Mouse (Mus musculus): ENCODE data around the gene Krt88. TPM values are rescaled to one million over a fixed set of nuclear protein-coding genes. Genes with fewer than 3 reads are reported as not detected.
A peak's percentile ranks its signal among the peaks of the same experiment; 100 is the strongest.

Krt88 gene
- polyA plus RNA-seq, 1 experiment from 2014 or later, result not detected

DNA sequence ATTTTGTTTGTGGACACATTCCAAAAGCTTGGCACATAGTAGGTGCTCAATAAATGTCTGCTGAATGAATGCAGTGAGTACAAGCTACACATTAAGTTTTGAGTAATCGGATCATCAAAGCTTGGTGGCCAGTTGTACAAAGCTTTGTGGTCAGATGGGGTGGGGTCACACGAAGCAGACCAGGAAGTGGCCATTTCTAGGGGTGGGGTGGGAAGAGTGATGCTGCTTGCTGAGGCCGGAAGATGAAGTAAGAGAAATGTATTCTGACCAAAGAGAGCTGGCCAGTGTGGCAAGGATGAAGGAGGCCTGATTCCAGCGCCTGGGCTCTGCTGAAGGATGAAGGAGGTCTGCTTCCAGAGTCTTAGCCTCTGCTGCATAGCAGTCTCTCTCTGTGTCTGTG lies 21.5 kb downstream of the Krt88 start:
- no peaks in the 10 kb centered on the region for H3K4me1 ChIP-seq (ENCODE audit: insufficient read depth)
- H3K9ac ChIP-seq, result no peak overlapping the region
- no peak overlapping the region for H3K4me3 ChIP-seq (ENCODE audit: low read depth, low read length)
- H3K36me3 ChIP-seq (ENCODE audit: insufficient read depth), result no peaks in the 10 kb centered on the region
- H3K9me3 ChIP-seq (ENCODE audit: low read depth, low read length), result no peaks in the 10 kb centered on the region
- WGBS, result 76% methylated on average over 4 of the region's 4 CpGs
- no peaks in the 10 kb centered on the region for H3K27me3 ChIP-seq (ENCODE audit: insufficient read depth, low read length)
- H3K4me2 ChIP-seq, result no peak overlapping the region
- no peak for TF ChIP-seq CTCF (IDR thresholded peaks at IDR 0.05; ENCODE audit: low read depth)
- no peak overlapping the region for H3K27ac ChIP-seq (ENCODE audit: low read depth)
- ATAC-seq (ENCODE audit: insufficient read depth) (no peak), DNase-seq (no peak)

DNA sequence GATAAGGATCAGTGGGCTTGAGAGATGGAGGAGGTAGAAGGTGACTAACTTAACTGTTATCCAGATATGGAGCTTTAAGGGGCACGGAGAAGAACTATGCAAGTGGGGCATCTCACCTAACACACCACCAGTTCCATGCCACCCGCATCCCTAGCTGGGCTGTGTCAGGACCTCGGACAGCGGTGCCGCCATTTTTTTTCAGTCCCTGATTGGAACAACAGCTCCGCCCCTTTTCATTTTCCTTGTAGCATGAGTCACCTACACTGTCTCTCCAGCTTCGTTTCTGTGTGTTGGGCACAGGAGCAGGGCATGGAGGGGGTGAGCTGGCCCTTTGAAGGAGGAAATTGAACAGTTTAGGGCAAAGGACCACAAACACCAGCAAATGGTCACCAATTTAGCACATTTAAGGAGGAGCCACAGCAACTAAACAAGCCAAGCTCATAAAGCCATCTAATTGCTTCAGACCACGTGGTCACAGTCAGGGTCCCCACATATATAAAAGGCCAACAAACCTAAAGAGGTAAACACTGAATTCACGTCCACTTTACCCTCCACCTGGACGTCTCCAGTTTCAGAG lies 25.5 kb downstream of the Krt88 start, which contains the start of gene Krt86:
Krt86 (plus strand) TSS at position 527 of the 577 bp plus-strand sequence.
- Histone ChIP-seq H3K4me3 (ENCODE audit: low read depth, low read length) (no peak within 1 kb of the TSS), H3K36me3 (ENCODE audit: insufficient read depth) (no peaks in the 10 kb centered on the region), H3K9ac (no peak within 1 kb of the TSS), H3K27ac (ENCODE audit: low read depth) (no peak within 1 kb of the TSS), H3K27me3 (ENCODE audit: insufficient read depth, low read length) (no peaks in the 10 kb centered on the region), H3K4me2 (no peak within 1 kb of the TSS), H3K9me3 (ENCODE audit: low read depth, low read length) (no peaks in the 10 kb centered on the region), H3K4me1 (ENCODE audit: insufficient read depth) (no peaks in the 10 kb centered on the region)
- DNase-seq, result peak; percentile 84
- ATAC-seq (ENCODE audit: insufficient read depth), result no peak
- no peak for TF ChIP-seq CTCF (IDR thresholded peaks at IDR 0.05; ENCODE audit: low read depth)
- WGBS, result 19% methylated on average over 10 of the region's 10 CpGs

DNA sequence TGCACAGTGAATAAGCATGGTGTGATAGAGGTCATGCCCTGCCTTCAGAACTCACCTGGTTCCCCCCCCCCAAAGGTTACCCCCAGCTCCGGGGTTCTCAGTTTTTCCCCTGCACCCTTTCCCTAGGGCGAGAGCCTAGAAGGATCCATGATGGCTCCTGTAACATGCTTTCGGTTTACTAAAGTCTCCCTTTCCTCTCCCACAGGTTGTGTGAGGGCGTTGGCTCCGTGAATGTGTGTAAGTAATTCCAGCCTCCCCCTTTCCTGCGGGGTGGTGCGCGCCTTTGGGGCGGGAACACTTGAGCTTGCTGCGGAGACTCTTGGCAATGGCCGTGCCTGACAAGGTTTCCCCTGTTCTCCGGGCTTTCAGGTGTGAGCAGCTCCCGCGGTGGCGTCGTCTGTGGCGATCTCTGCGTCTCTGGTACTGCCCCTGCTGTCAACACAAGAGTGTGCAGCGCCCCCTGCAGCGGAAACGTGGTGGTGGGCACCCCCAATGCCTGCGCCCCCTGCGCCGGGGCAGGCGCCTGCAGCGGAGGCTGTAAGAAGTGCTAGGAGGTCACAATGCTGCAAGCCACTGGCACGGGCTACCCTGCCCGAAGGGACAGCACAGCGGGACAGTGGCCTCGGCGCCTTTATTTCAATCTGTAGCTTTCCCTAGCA lies 31.6 kb downstream of the Krt88 start:
- no peaks in the 10 kb centered on the region for H3K4me1 ChIP-seq (ENCODE audit: insufficient read depth)
- TF ChIP-seq CTCF (IDR thresholded peaks at IDR 0.05; ENCODE audit: low read depth), result peak; percentile 71
- peak; percentile 69 for DNase-seq
- H3K27ac ChIP-seq (ENCODE audit: low read depth), result no peak overlapping the region
- H3K4me2 ChIP-seq, result peak overlapping the region; percentile 62
- peak overlapping the region; percentile 21 for H3K4me3 ChIP-seq (ENCODE audit: low read depth, low read length)
- WGBS, result 6% methylated on average over 31 of the region's 31 CpGs
- H3K9ac ChIP-seq, result no peak overlapping the region; the same call in 1 of the 2 replicates
- no peaks in the 10 kb centered on the region for H3K9me3 ChIP-seq (ENCODE audit: low read depth, low read length)
- 0 out of 2 replicates have a peak, but pooled peaks have one; percentile 38 for ATAC-seq (ENCODE audit: insufficient read depth)
- no peaks in the 10 kb centered on the region for H3K27me3 ChIP-seq (ENCODE audit: insufficient read depth, low read length)
- no peaks in the 10 kb centered on the region for H3K36me3 ChIP-seq (ENCODE audit: insufficient read depth)

DNA sequence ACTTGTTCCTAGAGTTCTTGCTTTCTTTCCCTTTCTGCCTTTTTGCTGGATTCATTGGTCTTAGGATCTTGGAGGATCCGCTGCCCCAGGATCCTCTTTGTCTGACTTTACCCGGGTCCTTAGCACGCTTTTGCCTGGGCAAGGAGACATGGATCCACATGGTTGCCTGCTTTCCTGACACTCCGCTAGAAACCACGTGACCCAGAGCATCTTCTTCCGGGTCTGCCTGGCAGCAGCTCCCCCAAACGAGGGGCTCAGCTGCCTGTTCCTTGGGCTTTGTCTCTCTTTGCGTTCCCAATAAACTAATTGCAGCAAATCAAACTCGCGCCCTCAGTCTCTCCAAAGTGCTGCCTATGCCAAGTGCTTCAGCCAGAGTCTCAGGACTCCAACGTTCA lies 32.1 kb downstream of the Krt88 start:
- H3K9ac ChIP-seq, result no peak overlapping the region

DNA sequence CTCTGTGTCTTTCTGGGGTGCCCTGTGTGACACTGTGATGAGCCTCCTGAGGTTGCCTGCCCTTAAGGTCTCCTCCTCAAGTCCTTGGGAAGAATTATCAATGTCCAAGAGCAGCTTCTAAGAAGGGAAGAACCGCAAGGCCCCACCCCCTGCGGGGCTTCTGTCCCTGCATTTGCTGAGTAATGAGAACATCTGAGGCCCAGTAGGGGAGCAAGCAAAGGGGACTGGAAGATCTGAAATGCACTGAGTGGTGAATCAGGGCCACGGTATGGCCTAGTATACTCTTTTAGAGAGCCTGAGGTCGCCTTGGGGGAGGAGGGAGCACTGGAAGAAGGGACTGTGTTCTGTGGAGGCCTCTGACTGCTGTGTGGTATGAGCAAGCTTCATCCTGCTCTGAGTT lies 34.5 kb downstream of the Krt88 start:
- no peak for DNase-seq
- no peak overlapping the region for H3K4me3 ChIP-seq (ENCODE audit: low read depth, low read length)
- H3K9ac ChIP-seq, result no peak overlapping the region
- H3K27ac ChIP-seq (ENCODE audit: low read depth), result no peak overlapping the region
- H3K27me3 ChIP-seq (ENCODE audit: insufficient read depth, low read length), result no peaks in the 10 kb centered on the region
- ATAC-seq (ENCODE audit: insufficient read depth), result no peak
- WGBS, result 28% methylated on average over 4 of the region's 4 CpGs
- H3K4me2 ChIP-seq, result no peak overlapping the region
- H3K9me3 ChIP-seq (ENCODE audit: low read depth, low read length), result no peaks in the 10 kb centered on the region
- no peaks in the 10 kb centered on the region for H3K4me1 ChIP-seq (ENCODE audit: insufficient read depth)
- H3K36me3 ChIP-seq (ENCODE audit: insufficient read depth), result no peaks in the 10 kb centered on the region
- TF ChIP-seq CTCF (IDR thresholded peaks at IDR 0.05; ENCODE audit: low read depth), result no peak

More for the DNA sequence above, 32.1 kb downstream of the Krt88 start:
- Histone ChIP-seq H3K4me3 (ENCODE audit: low read depth, low read length) (peak overlapping the region; percentile 21), H3K4me1 (ENCODE audit: insufficient read depth) (no peaks in the 10 kb centered on the region), H3K27ac (ENCODE audit: low read depth) (no peak overlapping the region), H3K4me2 (peak overlapping the region; percentile 62), H3K36me3 (ENCODE audit: insufficient read depth) (no peaks in the 10 kb centered on the region), H3K9me3 (ENCODE audit: low read depth, low read length) (no peaks in the 10 kb centered on the region), H3K27me3 (ENCODE audit: insufficient read depth, low read length) (no peaks in the 10 kb centered on the region)
- DNase-seq (peak; percentile 11), ATAC-seq (ENCODE audit: insufficient read depth) (no peak)
- no peak for TF ChIP-seq CTCF (IDR thresholded peaks at IDR 0.05; ENCODE audit: low read depth)
- WGBS, result 30% methylated on average over 11 of the region's 11 CpGs

DNA sequence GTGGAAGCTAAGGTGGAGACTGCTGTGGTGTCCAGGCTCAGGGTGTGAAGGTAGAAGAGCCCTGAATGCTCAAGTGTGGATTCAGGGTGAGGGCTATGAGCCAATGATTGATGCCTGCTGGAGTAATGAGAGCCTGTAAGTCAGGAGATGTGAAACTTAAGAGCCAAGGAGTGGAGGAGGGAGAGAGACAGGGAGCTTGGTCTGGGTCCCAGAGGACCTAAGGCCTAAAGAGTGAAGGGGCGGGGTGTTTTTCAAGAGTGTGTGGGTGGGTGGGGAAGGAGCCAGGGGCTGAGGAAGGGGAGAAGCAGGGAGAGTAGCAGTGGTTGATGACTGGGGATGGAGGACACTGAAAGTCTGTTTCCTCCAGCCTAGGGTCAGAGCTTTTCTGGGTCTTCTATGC lies 36.1 kb downstream of the Krt88 start:
- DNase-seq, result no peak
- H3K4me1 ChIP-seq (ENCODE audit: insufficient read depth), result no peaks in the 10 kb centered on the region
- H3K27ac ChIP-seq (ENCODE audit: low read depth), result no peak overlapping the region
- no peak overlapping the region for H3K4me3 ChIP-seq (ENCODE audit: low read depth, low read length)
- TF ChIP-seq CTCF (IDR thresholded peaks at IDR 0.05; ENCODE audit: low read depth), result no peak
- no peaks in the 10 kb centered on the region for H3K27me3 ChIP-seq (ENCODE audit: insufficient read depth, low read length)
- no peak overlapping the region for H3K4me2 ChIP-seq
- H3K36me3 ChIP-seq (ENCODE audit: insufficient read depth), result no peaks in the 10 kb centered on the region
- H3K9ac ChIP-seq, result no peak overlapping the region
- no peaks in the 10 kb centered on the region for H3K9me3 ChIP-seq (ENCODE audit: low read depth, low read length)
- no peak for ATAC-seq (ENCODE audit: insufficient read depth)
- WGBS, result 71% methylated on average over 1 of the region's 1 CpGs

DNA sequence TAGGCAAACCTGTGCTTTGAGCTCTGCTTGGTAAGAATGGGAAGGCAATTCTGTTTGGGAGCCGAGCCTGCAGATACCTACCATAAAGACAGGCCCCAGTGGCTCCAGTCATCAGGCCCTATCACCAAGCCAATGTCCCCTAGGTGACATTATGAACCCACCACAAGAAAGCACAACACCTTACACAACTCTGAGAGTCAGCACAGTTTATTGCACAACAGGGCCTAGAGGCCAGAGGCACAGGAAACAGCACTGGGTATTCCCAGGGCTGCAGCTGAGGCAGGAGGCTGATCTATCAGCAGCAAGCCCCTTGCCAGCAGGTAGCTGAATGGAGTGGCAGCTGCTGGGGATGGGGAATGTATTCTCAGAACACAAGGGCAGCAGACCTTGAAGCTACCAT lies 37.4 kb downstream of the Krt88 start:
- Histone ChIP-seq H3K4me2 (no peak overlapping the region), H3K4me1 (ENCODE audit: insufficient read depth) (no peaks in the 10 kb centered on the region), H3K36me3 (ENCODE audit: insufficient read depth) (no peaks in the 10 kb centered on the region), H3K27ac (ENCODE audit: low read depth) (no peak overlapping the region), H3K9ac (no peak overlapping the region), H3K4me3 (ENCODE audit: low read depth, low read length) (no peak overlapping the region), H3K27me3 (ENCODE audit: insufficient read depth, low read length) (no peaks in the 10 kb centered on the region), H3K9me3 (ENCODE audit: low read depth, low read length) (no peaks in the 10 kb centered on the region)
- ATAC-seq (ENCODE audit: insufficient read depth) (no peak), DNase-seq (no peak)
- 88% methylated on average over 1 of the region's 1 CpGs for WGBS
- no peak for TF ChIP-seq CTCF (IDR thresholded peaks at IDR 0.05; ENCODE audit: low read depth)
